Mouse (Mus musculus): ENCODE measurements around the gene Mpp5.

Mpp5 gene

DNA sequence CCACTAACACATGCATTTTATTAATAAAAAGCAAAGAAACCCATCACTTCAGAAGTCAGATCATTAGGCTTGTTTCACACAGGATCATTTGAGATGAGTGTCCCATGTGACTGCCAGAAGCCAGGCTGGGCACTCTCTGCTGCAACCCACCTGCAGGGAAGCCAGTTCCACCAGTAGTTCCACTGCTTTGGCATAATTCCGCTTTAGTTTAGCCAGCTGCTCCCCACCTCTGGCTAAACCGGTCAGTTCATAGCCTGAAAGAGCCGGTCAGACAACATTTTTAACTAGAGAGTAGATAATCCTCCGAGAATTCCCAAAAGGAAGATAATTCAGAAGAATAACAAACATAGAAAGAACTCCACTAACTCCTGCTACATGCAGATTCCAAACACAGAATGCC lies 99.5 kb downstream of the Mpp5 start:
- DNase-seq (ENCODE audit: extremely low spot score) = no peak

DNA sequence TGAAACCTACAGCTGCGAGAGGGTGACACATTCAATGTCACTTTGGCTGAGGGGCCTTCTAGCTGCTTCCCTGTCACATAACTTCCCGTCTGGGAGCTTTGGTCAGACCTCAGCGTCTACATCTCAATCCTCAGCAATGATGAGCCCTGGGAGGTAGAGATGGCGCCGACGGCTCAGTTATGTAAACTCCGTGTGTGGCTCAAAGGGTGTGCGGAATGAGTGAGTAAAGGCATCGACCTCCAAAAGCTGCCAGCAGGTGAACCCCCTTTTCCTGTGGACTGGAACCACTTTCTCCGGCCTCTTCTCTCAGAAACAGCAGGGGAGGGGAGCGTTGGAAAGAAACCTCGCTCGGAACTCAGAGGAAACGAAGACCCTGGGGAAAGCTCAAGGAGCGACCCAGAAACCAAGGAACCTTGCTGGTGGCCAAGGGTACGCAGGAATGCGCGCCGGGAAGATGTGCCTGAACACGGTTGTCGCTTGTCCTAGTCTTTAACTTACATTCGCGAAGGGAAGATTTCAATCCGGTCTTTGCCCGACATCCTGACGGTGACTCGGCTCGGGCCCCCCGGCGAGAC lies 112.3 kb downstream of the Mpp5 start:
- no peak for DNase-seq (ENCODE audit: extremely low spot score)

DNA sequence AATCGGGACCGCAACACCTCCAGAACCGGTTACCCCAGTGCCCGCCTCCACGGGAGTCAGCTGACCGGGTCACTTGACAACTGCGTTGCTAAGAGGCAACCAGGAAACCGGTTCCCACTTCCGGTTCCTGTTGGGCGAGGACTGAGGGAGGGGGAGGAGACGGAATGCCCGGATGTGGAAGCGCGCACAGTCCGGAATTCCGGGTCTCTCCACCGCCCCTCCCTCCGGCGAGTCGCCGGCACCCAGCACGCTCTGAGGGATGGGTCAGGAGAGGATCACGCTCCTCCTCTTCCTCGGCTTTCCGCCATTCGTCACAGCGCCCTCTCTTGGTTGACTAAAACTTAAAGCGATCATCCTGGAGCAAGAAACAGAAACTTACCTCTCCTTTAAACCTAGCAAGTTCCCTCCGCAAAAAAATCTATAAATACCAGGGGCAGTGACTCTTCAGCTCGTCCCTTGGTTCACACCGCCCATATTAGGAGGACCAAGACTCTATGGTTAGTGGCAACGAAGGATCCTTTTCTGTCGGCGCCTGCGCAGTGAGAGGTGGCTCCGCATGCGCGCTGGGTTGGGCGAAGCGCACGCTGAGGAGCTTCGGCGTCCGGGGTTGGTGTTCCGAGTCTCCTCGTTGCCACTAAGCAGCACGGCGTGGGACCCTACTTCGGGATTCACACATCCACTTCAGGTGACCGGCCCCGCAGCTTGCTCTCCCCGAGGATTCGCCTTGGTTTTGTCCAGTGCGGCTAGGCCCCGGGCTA lies 113.0 kb downstream of the Mpp5 start, which contains the start of the genes Atp6v1d and Eif2s1:
TSS of gene Atp6v1d (minus strand) at position 143 of the 758 bp plus-strand sequence.
TSS of gene Eif2s1 (plus strand) at position 324 of the 758 bp plus-strand sequence.
- peak; percentile 97 for DNase-seq (ENCODE audit: extremely low spot score)

DNA sequence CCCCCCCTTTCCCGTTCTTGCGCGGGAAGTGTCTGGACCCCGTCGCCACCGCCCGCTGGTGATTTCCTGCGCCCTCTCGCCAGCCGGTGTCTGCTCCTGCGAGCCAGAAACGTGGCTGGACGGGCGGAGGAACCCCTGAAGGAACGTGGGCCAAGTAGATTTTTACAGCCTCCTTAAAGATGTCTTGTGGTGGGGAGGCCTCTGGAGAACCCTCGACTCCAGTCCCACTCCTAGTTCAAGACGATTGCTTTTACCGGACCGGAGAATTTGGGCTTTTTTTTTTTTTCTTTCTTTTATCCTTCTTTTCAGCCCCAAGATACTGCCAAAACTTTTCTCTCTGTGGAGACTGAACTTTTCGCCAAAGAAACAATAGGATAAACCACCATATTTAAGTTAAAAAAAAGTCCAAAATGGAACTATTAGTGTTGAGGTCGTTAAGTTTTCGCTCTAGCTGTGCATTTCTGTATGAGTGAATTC lies 113.6 kb downstream of the Mpp5 start:
- no peak for DNase-seq (ENCODE audit: extremely low spot score)

DNA sequence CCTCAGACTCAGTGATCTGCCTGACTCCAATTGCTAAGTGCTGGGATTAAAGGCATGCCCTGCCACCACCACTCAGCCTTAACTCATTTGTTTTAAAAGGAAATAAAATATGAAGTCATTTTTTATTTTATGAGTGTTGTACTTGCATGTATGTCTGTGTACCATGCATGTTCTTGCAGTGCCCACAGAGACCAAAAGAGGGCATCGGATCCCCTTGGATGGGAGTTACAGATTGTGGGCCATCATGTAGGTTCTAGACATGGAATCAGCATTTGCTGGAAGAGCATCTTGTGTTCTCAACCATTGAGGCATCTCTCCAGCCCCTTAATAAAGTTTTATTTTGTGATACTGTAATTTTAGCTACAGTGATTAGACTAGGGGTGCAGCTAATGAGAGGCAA lies 116.7 kb downstream of the Mpp5 start:
- no peak for DNase-seq (ENCODE audit: extremely low spot score)

DNA sequence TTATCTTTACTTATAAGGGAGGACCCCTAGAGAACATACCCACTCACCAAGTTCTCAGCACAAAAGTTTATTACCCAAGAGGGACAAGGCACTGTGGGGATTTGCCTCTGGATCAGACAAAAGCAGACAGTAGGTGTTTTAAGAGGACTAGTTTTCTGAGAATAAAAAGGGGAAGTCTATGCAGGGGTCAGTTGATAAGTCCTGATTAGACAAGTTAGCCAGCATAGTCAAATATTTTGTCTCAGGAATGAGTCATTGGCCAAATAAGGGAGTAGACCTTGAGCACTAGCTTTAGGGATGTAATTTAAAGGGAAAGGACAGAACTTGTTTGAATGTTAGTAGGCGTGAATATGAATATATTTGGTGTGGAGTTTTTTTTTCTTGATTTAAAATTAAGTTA lies 119.4 kb downstream of the Mpp5 start:
- no peak for DNase-seq (ENCODE audit: extremely low spot score)

DNA sequence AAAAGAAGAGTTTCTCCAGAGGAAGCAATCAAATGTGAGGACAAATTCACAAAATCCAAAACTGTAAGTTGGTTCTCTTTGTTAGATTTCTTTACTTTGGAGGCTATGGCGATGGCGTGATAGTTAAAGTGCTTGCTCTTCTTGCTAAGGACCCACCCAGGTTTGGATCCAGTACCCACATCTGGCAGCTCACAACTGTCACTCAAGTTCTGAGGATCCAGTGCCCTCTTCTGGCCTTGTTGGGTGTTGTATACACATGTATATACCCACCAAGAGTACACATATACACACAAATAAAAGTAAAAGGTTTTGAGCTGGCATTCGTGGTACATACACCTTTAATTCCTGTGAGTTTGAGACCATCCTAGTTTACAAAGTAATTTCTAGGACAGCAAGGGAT lies 125.9 kb downstream of the Mpp5 start:
- DNase-seq (ENCODE audit: extremely low spot score) = no peak

DNA sequence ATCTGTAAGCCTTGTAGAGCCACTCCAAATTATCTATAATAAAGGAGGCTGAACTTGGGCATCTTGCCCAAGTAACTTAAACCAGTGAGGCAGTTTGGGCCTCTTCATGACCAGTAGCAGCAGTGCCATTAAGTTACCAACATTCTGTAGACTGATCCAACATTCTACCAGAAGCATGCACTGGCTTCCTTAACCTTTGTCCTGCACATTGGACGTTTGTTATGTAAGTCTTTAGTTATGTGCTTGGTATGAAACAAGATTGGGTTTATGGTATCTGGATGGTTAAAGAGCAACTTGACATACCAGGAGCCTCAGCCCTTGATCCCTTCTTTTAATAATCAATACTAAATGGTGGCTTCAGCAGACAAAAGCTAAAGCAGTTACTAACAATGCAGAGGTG lies 141.4 kb downstream of the Mpp5 start:
- DNase-seq (ENCODE audit: extremely low spot score) = no peak

Data from embryo, embryonic 9.5 days (tissue).